Mouse (Mus musculus) gonadal fat pad, adult 2 months (tissue): ENCODE data around the gene Kcng1. TPM values are rescaled to one million over a fixed set of nuclear protein-coding genes. Genes with fewer than 3 reads are reported as not detected.

Experiments
- DNase-seq: peaks from one replicate; pipeline ENCODE4 v3.0.0-alpha.2; 2012; ENCODE audit warnings: low read depth
- polyA plus RNA-seq: library from polyadenylated mRNA; depleted of rRNA; stranded (reverse); fragments of >200 nt; gene quantifications from 2 replicates; pipeline ENCODE4 v1.2.3, GENCODE M21; 2012; rRNA removed

Kcng1 gene
- 2.1 and 4.7 TPM in 2 replicates for polyA plus RNA-seq

DNA sequence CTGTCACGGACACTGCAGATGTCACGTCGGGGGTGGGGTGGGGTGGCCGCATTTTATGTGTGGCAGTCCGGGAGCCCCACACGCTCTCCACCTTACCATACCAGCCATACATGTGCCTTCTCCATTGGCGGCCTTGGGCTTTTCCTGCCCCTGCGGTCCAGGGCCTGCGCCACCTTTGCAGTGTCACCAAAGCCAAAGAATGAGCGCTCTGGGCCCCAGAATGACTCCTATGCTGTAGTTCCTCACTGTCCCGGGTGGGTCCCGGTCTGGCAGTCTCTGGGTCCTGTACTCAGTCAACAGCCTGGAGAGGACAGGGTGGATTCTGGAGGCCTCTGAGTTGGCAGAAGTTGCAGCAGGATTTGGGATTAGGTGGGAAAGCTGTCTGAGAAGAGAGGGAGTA is at the start of gene Kcng1:
Gene Kcng1 (minus strand): TSS at position 155 of the 400 bp plus-strand sequence.
- no peak for DNase-seq

DNA sequence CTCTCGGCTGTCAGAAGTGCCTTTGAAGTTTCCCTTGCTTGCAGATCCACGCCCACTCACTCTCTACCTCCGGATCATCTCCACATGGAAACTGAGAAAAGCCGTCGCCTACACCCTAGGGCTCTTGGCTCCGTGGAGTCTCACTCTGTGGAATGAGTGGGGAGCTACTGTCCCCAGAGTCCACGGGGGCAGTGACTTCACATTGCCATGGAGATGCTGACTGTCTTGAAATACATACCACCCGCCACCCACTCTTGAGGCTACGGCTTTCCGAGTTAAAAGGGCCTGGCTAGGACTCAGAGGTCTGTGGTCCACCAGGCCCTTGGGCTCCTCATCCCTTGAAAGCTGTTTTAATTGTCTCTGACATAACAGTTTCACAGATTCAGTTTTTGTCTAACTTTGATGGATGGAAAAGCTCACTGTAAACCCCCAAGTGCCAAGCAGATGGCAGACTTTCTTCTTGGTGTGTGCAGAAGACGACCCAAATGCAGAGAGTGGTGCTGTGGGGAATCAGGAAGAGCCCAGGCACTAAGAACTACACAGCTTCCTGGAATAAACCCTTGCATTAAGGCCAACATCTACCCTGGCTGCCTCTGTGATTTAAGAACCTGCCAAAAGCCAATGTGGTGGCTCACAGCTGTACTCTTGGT is 49.0 kb upstream of the Kcng1 start:
- no peak for DNase-seq

DNA sequence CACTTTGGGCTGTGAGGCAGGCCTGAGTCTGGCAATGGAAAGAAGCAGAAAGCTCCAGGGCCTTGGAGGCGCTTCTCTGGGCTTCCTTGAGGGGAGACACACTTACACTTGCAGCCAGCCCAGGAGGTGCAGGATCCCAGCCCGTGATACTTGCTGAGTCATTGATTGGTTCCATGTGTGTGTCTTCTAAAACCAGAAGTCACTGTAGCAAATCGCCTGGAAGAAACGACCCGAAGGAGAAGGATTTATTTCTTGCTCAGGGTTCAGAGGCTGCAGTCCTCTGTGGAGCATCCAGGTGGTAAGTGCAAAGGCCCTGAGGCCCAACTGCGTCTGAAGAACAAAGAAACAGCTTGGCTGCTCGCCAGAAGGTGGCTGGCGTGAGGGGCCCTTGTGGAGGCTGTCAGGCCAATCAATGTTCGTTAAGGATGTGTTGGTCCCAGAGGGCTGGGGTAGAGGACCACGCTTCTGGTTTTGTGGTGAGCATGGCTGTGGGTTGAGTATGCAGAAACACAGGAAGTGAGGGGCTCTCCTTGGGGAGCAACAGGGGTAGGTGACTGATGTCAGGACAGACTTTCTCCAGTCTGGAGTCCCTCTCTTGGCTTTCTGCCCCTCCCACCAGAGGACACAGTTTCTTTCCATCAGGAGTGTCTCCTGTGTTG is 40.3 kb upstream of the Kcng1 start:
- DNase-seq: no peak

DNA sequence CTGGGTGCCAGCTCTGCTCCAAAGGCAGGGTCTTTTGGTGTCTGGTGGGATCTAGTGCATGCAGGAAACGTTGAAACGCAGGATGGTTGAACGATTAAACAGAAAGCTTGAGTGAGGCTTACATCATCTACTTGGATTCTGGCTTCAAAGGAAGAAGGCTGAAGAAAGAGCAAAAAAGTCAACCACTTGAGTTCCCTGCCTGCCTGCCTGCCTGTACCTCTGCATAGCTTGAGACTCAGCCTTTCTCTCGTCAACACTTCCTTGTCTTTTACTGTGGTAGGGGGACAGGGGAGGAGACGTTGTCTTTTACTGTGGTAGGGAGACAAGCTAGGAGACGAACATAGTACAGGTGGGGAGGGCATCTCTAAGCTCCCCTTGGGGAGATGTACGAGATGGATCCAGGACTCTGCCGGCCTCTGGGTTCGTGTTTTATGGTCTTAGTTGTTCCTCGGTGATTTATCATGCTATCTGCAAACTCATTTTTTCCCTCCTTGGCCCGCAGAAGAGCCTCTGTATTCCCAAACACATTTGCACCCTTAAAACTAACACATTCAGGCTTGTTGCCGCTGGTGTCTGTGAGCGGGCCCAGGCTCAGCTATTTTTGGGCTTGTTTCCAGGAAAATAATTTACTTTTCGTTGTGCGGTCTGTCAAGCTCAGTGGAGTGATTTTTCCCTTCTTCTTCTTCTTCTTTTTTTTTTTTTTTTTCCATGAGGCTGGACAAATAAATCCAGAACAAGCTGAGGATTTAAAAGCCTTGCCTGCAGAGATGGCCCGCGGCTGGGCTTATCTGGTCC is 39.0 kb upstream of the Kcng1 start:
- no peak for DNase-seq

DNA sequence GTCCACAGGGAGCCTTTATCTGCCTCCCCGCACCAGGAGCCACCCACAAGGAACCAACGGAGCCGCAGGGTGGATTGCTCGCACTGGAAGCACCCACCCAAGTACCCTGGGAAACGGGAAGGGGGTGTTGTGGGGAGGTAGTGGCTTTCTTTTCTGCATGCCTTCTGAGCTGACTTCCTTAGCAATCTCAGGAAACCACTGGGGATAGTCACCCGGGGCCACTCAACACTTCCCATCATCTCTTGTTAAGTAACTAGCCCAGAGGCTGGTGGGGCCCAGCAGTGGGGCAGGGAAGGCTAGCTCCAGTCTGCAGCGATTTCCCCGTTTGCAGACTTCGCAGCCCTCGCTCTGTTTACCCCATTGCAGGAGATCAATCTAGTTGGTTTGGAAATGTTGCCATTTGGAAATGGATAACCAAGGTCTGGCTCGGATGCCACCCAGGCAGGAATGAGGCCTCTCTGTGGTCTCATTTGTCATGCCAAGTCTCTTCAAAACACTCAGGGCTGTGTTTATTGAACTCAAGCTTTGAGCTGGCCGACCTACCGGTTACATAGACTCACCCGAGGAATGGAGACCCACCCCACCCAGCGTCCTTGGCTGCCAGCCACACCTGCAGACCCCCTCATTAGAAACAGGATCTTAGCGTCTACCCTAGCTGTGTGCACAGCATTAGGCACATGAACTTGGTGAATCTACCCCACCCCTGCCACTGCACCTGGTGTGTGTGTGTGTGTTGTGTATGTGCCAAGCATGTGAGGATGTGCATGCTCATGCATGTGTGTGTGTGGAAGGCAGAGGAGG is 33.3 kb upstream of the Kcng1 start:
- DNase-seq: no peak

DNA sequence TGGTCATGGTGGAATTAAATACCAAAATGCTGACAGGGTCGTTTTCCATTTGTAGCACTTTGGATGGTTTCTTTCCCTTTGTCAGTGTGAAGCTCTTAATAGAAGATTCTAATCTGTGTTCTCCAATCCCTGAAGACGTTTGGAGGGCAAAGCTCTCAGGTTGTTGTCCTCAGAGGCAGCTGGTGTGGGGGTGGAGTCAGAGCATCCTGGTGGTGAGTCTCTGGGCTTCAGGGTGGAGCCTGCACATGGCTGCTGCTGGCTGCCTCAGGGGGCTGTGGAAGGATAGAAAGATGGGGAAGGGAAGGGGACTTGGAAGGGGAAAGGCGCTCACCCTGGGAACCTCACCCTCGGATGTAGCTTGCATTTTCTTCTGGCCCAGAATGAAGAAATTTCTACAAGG is 31.0 kb upstream of the Kcng1 start:
- no peak for DNase-seq

DNA sequence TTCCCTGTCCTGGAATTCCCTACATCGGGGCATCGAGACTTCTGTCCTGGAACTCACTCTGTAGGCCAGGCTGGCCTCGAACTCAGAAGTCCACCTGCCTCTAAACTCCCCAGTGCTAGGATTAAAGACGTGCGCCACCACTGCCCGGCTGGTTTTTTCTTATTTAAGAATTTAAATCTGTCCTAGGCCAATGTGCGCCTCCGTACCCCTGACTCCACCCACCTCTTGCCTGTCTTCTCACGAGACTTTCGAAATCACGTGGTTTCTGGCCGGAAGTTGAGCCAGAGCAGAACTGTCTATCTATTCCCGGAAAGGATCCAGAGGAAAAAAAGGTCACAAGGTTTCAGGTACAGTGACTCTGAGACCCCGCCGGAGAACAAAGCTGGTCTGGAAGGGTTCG is 29.5 kb upstream of the Kcng1 start:
- no peak for DNase-seq

DNA sequence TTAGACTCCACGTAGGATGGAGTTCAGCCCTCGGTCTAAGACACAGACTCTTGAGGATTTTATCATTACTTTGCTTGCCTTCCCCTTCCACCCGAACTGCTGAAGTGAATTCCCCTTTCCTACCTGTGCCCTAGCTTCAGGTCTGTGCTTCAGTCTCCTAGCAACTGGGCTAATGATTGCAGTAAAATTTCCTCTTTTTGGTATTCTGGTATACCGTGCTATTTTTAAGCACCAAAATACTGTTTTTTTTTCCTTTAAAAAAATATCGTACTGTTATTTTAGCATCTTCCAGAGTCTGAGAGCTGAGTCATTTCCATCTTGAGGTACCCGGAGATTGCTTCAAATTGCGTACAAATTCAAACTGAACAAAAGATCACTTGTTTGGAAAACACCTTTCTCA is 27.4 kb upstream of the Kcng1 start:
- DNase-seq: no peak

DNA sequence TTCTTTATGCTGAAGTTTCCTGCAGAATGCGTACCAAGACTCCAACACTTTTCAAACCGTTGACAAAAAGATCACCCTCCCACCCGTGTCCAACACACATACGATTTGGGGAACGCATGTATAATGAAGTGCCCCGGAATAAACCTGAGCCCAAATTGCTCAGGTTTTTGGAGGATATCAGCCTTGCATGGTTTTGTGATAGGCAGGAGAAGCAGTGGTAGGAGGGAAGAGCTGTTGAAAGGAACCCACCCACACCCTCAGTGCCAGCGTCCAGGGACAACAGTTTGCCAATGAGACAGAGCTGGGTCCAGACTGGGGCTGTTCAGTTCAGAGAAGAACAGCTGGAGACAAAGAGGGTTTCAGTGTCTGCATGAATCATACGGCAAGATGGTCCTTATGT is 18.1 kb upstream of the Kcng1 start:
- no peak for DNase-seq

DNA sequence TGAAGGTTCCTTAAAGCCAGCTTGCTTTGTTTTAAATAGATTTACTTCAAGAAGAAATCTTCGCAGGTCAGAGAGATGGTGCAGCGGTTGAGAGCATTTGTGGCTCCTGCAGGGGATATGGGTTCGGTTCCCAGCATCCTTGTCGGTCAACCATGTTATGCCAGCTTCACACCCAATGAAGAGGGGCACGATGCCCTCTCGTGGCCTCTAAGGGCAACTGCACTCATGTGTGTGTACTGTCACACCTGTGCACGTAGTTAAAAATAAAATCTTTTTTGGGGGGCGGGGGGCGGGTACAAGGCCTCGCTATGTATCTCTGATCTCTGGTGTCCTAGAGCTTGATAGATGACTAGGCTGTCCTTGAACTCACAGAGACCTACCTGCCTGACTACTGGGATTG is 15.0 kb upstream of the Kcng1 start:
- no peak for DNase-seq

DNA sequence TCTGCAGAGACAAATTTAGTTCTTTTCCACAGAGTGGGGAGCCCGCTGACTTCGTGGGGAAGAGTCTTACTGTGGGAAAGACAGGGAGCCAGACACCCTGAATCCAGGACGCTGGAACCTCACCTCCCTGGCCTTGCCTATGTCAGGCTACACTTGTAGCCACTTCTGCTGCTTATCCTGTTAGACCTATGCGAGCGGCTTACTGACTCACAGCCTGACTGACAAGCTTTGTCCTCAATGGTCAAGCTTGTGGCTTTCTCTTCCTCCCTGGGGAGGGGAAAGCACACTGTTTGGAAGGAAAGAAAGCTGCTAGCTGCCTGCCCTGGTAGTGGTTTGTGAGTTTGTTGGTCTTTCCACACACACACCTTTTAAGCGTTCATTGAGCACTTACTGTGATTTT is 11.0 kb upstream of the Kcng1 start:
- DNase-seq: no peak

DNA sequence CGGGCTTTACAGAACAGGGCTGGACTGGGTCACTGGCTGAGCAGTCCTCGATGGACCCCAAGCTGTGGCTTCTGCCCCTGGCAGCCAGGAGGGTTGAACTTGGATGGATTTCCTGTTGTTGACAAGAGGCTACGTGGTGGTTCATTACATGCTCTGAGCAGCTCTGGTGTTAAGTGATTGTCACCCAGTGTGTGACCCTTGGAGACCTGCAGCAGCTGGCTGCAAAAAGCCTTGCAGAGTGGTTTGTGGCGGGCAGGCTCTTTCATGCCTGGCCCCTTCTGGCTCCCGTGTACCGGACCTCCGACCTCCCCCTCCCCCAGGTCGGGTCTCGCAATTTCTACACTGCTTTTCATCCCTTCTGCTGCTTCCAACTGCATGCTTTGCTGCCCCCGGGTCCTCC is 10.5 kb upstream of the Kcng1 start:
- DNase-seq: no peak

DNA sequence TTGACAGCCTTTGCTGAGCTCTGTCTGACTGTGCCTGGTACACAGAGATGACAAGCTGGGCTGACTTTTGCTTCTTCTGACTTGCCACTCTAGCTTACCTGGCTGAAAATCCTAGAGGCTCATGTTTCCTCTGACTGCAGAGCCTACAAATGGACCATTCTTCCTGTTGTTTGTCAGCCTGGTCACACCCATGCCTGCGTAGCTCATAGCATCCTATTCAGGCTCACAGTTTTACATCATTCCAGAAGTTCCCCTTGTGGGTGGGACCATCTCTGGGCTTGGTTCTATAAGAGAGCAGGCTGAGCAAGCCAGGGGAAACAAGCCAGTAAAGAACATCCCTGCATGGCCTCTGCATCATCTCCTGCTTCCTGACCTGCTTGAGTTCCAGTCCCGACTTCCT is 8.3 kb upstream of the Kcng1 start:
- no peak for DNase-seq

DNA sequence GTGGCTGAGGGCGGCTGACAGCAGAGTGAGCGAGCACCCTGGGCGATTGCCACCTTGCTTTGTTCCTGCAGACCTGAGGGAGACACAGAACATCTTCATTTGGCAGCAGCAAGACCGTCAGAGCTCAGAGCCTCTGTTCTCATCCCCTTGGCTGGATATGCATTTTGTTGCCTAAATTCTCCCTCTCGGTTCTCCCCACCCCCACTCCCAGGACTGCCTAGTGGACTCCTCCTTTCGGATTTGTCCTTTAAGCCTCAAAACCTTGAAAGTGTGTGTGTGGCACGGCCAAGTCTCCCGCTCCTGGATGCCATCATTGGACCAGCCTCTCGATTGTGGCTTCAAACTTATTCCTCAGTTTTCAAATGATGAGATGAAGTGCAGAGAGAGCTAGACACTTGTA is 7.5 kb upstream of the Kcng1 start:
- no peak for DNase-seq

DNA sequence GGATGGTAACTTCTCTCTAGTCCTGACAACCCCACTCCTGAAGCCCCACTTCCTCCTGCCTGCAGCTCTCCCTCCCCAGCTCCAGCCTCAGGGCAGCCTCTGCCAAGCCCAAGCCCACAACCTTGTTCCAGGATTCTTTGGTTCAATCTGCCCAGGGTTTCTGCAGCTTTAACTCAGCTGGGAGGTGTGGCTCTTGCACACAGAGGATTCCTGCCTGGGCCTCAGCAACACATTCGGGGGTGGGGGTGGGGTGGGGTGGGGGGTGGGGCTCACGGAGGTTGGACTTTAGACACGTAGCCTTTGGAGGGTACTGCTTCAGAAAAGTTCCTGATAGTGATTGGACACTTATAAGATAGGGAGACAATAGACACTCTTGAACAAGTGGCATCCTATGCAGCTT is 5.5 kb upstream of the Kcng1 start:
- DNase-seq: no peak

DNA sequence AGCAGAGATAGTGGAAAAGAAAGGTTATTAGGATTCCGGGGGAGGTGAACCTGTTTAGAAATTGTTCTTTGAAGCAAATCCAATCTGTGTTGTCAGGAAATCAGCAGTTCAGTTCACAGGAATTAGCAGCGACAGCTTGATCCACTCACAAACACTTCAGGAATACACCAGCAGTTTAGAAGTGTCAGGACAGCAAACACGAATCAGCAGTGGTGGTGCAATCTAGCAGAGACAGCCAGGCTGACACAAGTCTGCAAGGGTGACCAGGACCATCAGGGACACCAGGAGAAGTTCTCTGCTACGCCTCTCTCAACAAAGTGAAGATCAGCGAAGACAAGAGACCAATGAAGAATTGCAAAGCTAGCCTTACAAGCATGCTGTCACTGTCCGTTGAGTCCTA is 3.6 kb upstream of the Kcng1 start:
- DNase-seq: no peak

DNA sequence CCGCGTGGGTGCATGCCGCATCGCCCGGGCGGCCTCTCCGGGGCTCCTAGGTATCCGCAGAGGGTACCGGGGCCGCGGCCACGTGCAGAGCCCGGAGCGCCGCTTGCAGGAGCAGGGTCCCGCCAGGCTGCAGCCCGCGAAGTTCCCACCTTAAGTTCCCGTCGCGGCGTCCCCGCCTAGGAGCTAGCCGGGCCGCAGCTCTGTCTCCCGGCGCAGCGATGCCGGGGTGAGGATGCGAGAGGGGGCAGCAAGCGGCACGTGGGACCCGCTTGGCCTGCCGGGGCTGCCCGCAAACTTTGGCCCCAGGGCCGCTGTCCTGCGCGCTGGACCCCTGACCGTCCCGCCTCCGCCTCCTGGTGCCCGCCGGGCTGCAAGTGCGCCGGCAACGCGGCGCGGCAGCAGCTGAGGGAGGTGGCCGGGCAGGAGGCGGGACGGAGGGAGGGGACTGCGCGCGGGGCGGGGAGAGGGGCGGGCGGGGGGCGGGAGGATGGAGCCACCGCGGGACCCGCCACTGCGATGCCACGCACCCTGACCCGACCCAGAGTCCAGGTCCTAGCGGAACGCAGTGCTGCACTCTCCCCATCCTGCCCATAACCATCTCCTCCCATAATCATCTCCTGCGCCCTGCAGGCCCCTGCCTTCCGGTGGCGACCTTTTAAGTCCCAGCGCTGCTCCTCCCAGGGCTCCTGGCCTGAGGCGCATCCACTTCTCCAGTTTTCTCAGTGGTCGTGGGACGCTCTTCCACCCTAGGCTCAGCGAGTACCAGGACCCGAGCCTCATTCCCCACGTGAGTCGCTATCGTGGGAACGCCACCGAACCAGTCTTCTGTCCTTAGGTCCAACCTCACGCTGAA is 581 bp downstream of the Kcng1 start:
- DNase-seq: no peak

DNA sequence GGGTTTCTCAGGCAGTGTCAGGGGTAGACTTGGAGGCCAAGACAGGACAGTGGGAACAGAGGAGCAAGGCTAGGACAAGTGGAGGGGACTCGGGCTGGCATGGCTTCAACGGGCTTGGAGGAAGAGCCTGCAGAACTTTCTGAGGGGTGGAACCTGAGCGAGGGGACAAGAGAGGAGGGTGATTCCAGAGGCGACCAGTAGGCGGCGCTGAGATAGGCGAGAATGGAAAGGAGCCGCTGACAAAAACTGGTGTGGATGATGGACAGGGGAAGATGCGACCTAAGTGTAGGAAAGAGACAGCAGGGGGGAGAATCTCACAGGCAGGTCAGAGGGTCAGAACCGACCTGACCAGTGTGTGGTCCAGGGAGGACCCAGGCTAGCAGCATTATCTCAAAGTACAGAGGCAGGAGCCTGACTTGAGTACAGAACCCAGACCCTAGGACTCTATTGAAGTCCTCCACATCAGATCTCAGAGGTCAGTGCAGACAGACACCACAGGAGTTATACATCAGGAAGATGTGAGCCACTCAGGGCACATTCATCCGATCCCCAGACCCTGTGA is 7.1 kb downstream of the Kcng1 start:
- no peak for DNase-seq

DNA sequence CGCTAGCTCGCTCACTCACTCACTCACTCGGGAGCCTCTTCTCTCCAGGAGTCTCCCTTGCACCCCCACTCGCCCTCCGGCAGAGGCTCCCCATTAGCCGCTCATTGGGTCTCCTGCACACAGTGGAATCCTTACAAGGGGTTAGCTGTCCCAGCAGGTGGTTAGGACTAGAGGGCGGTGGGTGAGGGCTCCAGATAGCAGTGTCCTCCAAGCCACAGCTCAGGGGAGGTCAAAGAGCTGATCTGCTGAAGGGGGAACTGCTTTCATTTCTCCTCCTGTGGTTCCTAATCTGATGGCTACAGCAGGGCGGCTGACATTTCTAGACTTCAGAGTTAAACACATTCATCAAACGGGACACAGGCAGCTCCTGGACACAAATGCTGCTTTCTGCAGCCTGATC is 8.1 kb downstream of the Kcng1 start:
- no peak for DNase-seq

DNA sequence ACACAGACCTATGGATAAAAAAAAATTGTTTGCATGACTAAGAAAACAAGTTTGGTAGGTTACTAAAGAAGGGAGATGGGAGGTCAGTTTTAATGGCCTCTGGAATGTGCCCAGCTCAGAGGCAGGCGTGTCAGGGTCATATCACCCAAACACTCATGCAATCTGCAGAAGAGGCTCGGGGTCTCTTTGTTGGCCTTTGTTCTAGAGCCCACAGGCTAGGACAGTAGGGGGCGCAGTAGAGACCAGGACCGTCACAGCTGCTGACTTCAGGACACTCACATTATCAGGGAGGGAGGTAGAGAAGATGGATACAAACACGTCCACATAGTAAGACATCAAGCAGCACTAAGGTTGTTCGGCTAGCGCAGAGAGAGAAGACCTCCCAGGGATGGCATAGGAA is 13.5 kb downstream of the Kcng1 start:
- DNase-seq: no peak

DNA sequence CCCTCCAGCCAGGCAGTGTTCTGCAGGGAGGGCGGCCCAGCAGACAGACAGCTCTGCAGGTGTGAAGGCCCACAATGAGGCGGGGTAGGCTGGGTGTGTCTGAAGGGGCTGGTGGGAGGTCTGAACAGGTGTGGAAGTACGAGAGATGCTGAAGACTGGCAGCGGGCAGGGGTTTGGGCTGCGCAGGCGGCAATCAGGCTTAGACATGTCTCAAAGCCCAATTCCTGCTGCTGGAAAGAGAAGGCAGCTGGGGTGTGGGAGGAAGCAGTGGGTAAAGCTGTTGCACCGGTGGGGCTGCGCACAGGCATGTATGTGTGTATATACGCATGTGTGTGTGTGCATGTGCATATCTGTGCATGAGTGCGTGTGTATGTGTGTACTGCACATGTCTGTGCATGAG is 20.6 kb downstream of the Kcng1 start:
- no peak for DNase-seq
